ENCODE assay signal across 31 mouse cellular contexts in genomic region chr1:153855946-153856345, GRCm38 (mm10). TPM values are rescaled to one million over a fixed set of nuclear protein-coding genes. Genes with fewer than 3 reads are reported as not detected.
"Had no signal": no experiment of that assay in that cellular context is flagged by ENCODE, and none has a peak within 500 bp of the region (broad histone marks: within the 10 kb centered on the region; RNA-seq: fewer than 3 reads in every experiment).

No protein-coding gene starts in this region.

- H3K4me2 ChIP-seq: limb, embryonic 13.5 days; liver, embryonic 11.5 days; lung, embryonic 15.5 days; midbrain, embryonic 13.5 days; neural tube, embryonic 12.5 days; neural tube, embryonic 15.5 days had no signal

- H3K4me1 ChIP-seq: limb, embryonic 13.5 days; lung, embryonic 15.5 days; megakaryocyte, embryonic 14.5 days; midbrain, embryonic 10.5 days; midbrain, embryonic 13.5 days; neural tube, embryonic 12.5 days; neural tube, embryonic 15.5 days had no signal

- ATAC-seq: intestine, postnatal 0 days; midbrain, embryonic 13.5 days had no signal

- H3K9me3 ChIP-seq: limb, embryonic 13.5 days; lung, embryonic 15.5 days; megakaryocyte, embryonic 14.5 days; midbrain, embryonic 10.5 days; midbrain, embryonic 13.5 days; neural tube, embryonic 12.5 days; neural tube, embryonic 15.5 days had no signal

- H3K27ac ChIP-seq: kidney, postnatal 0 days; layer of hippocampus, adult 2 months; limb, embryonic 13.5 days; liver, embryonic 14.5 days; lung, embryonic 15.5 days; midbrain, embryonic 10.5 days; midbrain, embryonic 13.5 days; neural tube, embryonic 12.5 days; neural tube, embryonic 15.5 days; stomach, postnatal 0 days had no signal

- H3K36me3 ChIP-seq: limb, embryonic 13.5 days; lung, embryonic 15.5 days; midbrain, embryonic 10.5 days; midbrain, embryonic 13.5 days; neural tube, embryonic 12.5 days; neural tube, embryonic 15.5 days had no signal

- H3K4me3 ChIP-seq: layer of hippocampus, adult 2 months; limb, embryonic 13.5 days; lung, embryonic 15.5 days; megakaryocyte, embryonic 14.5 days; midbrain, embryonic 10.5 days; midbrain, embryonic 13.5 days; neural tube, embryonic 12.5 days; neural tube, embryonic 15.5 days had no signal

- H3K27me3 ChIP-seq: limb, embryonic 13.5 days; lung, embryonic 15.5 days; midbrain, embryonic 13.5 days; neural tube, embryonic 12.5 days; neural tube, embryonic 15.5 days had no signal

- DNase-seq: kidney, adult 2 months; kidney, postnatal 25 days; layer of hippocampus, adult 9-11 months; lung, adult 18-20 months; lung, postnatal 10 days; lung, postnatal 36 days; right cerebral cortex, adult 18-20 months; right cerebral cortex, postnatal 14 days; right cerebral cortex, postnatal 4 days; thymus, adult 2 months; thymus, postnatal 14 days; thymus, postnatal 4 days had no signal

- H3K9ac ChIP-seq: limb, embryonic 13.5 days; liver, embryonic 14.5 days; lung, embryonic 15.5 days; midbrain, embryonic 13.5 days; neural tube, embryonic 12.5 days; neural tube, embryonic 15.5 days had no signal

RNA-seq across cellular contexts. Expression of gene Rgsl1, which starts 12.0 kb away (rescaled TPM):
- polyA plus RNA-seq: kidney, adult 2 months; kidney, embryonic 14.5 days; kidney, postnatal 0 days; lung, embryonic 15.5 days; midbrain, embryonic 10.5 days had no signal

RNA-seq across cellular contexts. Expression of gene Teddm1b, which starts 18.2 kb away (rescaled TPM):
- total RNA-seq: layer of hippocampus, adult 2 months; layer of hippocampus, postnatal 25 days; left cerebral cortex, adult 18-20 months; left cerebral cortex, postnatal 36 days had no signal
- polyA plus RNA-seq: intestine, postnatal 0 days; kidney, adult 2 months; large intestine, adult 2 months had no signal

RNA-seq across cellular contexts. Expression of gene Teddm1a, which starts 35.6 kb away (rescaled TPM):
- total RNA-seq: layer of hippocampus, adult 2 months; layer of hippocampus, postnatal 25 days; left cerebral cortex, adult 18-20 months; left cerebral cortex, postnatal 36 days had no signal
- polyA plus RNA-seq: intestine, postnatal 0 days; kidney, adult 2 months; kidney, embryonic 14.5 days; kidney, postnatal 0 days; liver, embryonic 11.5 days; liver, embryonic 14.5 days; lung, embryonic 15.5 days; midbrain, embryonic 10.5 days; midbrain, embryonic 13.5 days; neural tube, embryonic 12.5 days; neural tube, embryonic 15.5 days; stomach, embryonic 14.5 days; stomach, postnatal 0 days; thymus, adult 2 months had no signal
